Mouse (Mus musculus) intestine, postnatal 0 days (tissue): ENCODE measurements around the gene Sh3d19. TPM values are rescaled to one million over a fixed set of nuclear protein-coding genes. Genes with fewer than 3 reads are reported as not detected.
A peak's percentile ranks its signal among the peaks of the same experiment; 100 is the strongest.

Experiments
- ATAC-seq: fragments of 200-750 bp; cut with Nextera tagmentation; 2 replicates; pipeline ENCODE4 v1.8.0; 2017; ENCODE audit warnings: mild to moderate bottlenecking, moderate TSS enrichment, moderate library complexity
- H3K27ac ChIP-seq: fragments of 300-500 bp; sonication (generic); 2 replicates; pipeline ENCODE4 v1.5.1; 2014; ENCODE audit warnings: mild to moderate bottlenecking, low read depth, low read length, moderate library complexity
- H3K27me3 ChIP-seq: fragments of 300-500 bp; sonication (generic); replicated peaks from 2 replicates; pipeline ENCODE4 v1.6.1; 2014; ENCODE audit warnings: low read length, mixed read lengths; ENCODE audit not compliant: control insufficient read depth, insufficient read depth
- H3K36me3 ChIP-seq: fragments of 300-500 bp; sonication (generic); 2 replicates; pipeline ENCODE4 v1.6.1; 2014; ENCODE audit warnings: mild to moderate bottlenecking, moderate library complexity; ENCODE audit not compliant: control insufficient read depth, insufficient read depth
- H3K4me1 ChIP-seq: fragments of 300-500 bp; sonication (generic); replicated peaks from 2 replicates; pipeline ENCODE4 v1.6.1; 2014; ENCODE audit warnings: antibody characterized with exemption, low read length, mixed read lengths; ENCODE audit not compliant: control insufficient read depth, insufficient read depth
- H3K4me2 ChIP-seq: fragments of 300-500 bp; sonication (generic); replicated peaks from 2 replicates; pipeline ENCODE4 v1.6.1; 2014; ENCODE audit warnings: low read depth, mild to moderate bottlenecking, moderate library complexity
- H3K4me3 ChIP-seq: fragments of 300-500 bp; sonication (generic); 2 replicates; pipeline ENCODE4 v1.5.1; 2014; ENCODE audit warnings: low read depth, low read length
- H3K9ac ChIP-seq: fragments of 300-500 bp; sonication (generic); 2 replicates; pipeline ENCODE4 v1.6.1; 2014; ENCODE audit warnings: mild to moderate bottlenecking, low read depth, low read length
- H3K9me3 ChIP-seq: fragments of 300-500 bp; sonication (generic); 2 replicates; pipeline ENCODE4 v1.6.1; 2016; ENCODE audit warnings: mixed run types; ENCODE audit not compliant: control insufficient read depth
- CTCF ChIP-seq: sonication (generic); IDR thresholded peaks from 2 replicates; pipeline ENCODE4 v1.5.1; 2016; ENCODE audit warnings: low read depth, mild to moderate bottlenecking, control low read depth, antibody characterized with exemption, moderate library complexity
- WGBS: fragments of 180-500 bp; shearing (Covaris S2); extraction: QIAGEN DNeasy Blood & Tissue Kit; methylation state at CpG from one replicate; pipeline ENCODE4 v1.1.7; 2014; 5-methylcytosine and 5-hydroxymethylcytosine counted together
- polyA plus RNA-seq: library from polyadenylated mRNA; unstranded; fragments of >200 nt; fragmentation: Nextera tagmentation; extraction: Ambion mirVana; gene quantifications from 2 replicates; pipeline ENCODE4 v1.2.1, GENCODE M21; 2015

Sh3d19 gene
- polyA plus RNA-seq, 1 experiment from 2014 or later = 37.4 TPM

DNA sequence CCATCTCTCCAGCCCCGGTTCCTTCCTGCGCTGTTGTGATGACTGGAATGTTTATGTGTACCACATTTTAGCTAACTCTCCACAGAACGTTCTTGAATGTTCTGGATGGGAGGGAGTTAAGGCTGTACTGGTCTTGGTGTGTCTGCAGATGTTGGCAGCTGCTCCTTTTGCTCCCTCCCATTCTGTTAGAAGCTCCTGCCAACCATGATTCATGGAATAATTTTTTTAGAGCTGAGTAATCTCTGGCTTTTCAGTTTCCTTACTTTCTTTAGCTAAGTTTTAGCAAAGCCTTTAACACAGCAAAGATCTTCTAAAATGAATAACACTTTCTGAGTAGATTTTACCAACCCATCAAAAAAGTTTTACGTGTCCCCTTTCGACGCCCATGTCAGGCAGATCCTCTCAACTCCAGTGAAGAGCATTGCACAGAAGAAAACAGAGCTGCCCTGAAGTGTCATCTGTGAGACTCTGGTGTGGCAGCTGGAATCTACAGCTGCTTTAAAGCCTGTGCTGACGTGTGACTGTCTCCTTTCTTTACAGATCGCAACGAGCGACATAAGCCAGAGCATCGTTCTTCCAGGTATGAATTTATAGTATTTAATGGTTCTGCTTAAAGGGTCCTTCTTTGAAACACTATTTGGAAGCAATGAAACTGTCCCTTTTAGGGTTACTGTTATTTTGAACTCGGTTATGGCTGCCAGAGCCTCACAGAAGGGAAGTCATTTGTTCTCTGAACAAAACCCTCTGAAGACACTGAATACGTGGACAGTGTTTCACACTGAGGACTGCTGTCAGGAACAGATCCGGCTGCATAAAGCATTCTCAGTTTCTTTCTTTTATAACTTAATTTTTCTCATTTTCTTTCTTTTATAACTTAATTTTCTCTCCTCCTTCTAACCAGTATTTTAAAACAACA is 69.6 kb downstream of the Sh3d19 start:
- Histone ChIP-seq H3K4me2 (peak overlapping the region; percentile 32), H3K4me3 (peak overlapping the region; percentile 9)

DNA sequence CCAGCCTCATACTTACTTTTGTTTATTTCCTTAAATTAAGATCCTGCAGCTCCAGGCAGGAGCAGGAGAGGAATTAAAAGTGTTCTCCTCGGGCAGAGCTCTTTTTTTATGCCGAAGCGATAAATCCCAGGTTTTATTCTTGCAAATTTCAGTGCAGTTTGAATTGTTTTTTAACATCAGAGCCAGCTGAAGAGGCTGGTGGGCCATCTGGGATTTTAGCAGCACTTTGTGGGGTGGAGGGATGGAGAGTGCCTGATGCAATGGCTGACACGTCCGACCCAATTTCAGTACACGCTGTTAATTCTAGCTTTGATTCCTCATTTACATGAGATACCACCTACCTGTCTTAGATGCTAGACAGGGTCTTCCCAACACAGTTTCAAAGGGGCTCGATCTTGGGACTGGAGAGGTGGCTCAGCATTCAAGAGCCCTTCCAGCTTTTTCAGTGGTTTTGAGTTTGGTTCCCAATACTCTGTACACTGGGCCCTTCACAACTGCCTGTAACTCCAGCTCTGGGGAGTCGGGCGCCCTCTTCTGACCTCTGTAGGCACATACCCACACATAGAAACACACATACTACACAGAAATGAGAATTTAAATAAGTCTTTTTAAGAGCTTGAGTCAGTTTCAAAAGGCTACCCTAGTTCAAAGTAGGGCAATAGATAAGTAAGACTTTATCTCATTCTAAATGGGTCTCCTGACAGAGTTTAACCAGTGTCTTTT is 76.9 kb downstream of the Sh3d19 start:
- WGBS = 96% methylated on average over 9 of the region's 9 CpGs
- no peaks in the 10 kb centered on the region for H3K4me1 ChIP-seq
- no peak for ATAC-seq

More for the DNA sequence above, 69.6 kb downstream of the Sh3d19 start:
- no peaks in the 10 kb centered on the region for H3K9me3 ChIP-seq
- no peak overlapping the region for H3K9ac ChIP-seq
- H3K27me3 ChIP-seq = no peaks in the 10 kb centered on the region
- no peak for TF ChIP-seq CTCF
- H3K4me1 ChIP-seq = no peaks in the 10 kb centered on the region
- H3K36me3 ChIP-seq = peaks cover 17% of the 10 kb centered on the region
- no peak overlapping the region for H3K27ac ChIP-seq
- ATAC-seq = no peak
- WGBS = 52% methylated on average over 14 of the region's 14 CpGs

DNA sequence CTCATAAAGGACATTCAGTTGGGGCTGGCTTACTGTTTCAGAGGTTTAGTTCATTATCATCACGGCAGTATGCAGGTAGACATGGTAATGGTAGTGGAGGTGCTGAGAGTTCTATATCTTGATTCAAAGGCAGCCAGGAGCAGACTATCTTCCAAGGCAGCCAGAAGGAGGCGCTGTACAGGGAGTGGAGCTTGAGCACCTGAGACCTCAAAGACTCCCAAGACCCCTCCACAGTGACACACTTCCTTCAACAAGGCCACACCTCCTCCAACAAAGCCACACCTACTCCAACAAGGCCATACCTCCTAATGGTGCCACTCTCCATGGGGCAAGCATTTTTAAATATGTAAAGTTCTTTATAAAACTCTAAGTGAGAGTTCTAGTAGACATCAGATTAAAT is 78.1 kb downstream of the Sh3d19 start:
- Histone ChIP-seq H3K27me3 (no peaks in the 10 kb centered on the region), H3K4me3 (no peak overlapping the region), H3K27ac (no peak overlapping the region), H3K9ac (no peak overlapping the region), H3K4me1 (no peaks in the 10 kb centered on the region), H3K9me3 (no peaks in the 10 kb centered on the region), H3K4me2 (no peak overlapping the region), H3K36me3 (peaks cover 26% of the 10 kb centered on the region)
- TF ChIP-seq CTCF = no peak
- ATAC-seq = no peak
- WGBS = 82% methylated on average over 2 of the region's 2 CpGs

More for the DNA sequence above, 76.9 kb downstream of the Sh3d19 start:
- H3K27ac ChIP-seq = no peak overlapping the region
- no peaks in the 10 kb centered on the region for H3K9me3 ChIP-seq
- H3K9ac ChIP-seq = no peak overlapping the region
- H3K4me2 ChIP-seq = no peak overlapping the region
- H3K27me3 ChIP-seq = no peaks in the 10 kb centered on the region
- H3K4me3 ChIP-seq = no peak overlapping the region
- no peak for TF ChIP-seq CTCF
- H3K36me3 ChIP-seq = peaks cover 31% of the 10 kb centered on the region

DNA sequence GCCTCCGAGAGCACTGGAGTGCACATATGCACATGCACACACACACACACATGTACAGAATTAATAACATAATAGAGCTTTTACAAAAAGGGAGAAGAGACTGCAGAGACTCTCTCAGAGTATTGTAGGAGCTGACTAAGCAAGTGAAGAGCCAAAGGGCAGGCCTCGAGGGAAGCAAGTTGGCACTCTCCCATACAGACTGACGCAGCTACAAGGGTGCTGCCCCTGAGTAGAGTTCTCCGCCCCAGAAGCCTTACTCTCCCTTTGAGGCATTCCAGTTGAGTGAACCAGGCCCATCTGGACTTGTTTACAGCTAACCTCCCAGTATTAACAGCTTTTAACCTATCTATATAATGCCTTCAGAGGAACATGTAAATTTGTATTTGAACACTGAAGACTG is 85.8 kb downstream of the Sh3d19 start:
- WGBS = 52% methylated on average over 4 of the region's 4 CpGs
- no peak for TF ChIP-seq CTCF
- Histone ChIP-seq H3K36me3 (no peaks in the 10 kb centered on the region), H3K4me3 (no peak overlapping the region), H3K9ac (no peak overlapping the region), H3K9me3 (no peaks in the 10 kb centered on the region), H3K27ac (no peak overlapping the region), H3K4me2 (no peak overlapping the region), H3K27me3 (no peaks in the 10 kb centered on the region), H3K4me1 (0 out of 2 replicates have a peak, but pooled peaks cover 4% of the 10 kb centered on the region)
- peak; percentile 46 for ATAC-seq

DNA sequence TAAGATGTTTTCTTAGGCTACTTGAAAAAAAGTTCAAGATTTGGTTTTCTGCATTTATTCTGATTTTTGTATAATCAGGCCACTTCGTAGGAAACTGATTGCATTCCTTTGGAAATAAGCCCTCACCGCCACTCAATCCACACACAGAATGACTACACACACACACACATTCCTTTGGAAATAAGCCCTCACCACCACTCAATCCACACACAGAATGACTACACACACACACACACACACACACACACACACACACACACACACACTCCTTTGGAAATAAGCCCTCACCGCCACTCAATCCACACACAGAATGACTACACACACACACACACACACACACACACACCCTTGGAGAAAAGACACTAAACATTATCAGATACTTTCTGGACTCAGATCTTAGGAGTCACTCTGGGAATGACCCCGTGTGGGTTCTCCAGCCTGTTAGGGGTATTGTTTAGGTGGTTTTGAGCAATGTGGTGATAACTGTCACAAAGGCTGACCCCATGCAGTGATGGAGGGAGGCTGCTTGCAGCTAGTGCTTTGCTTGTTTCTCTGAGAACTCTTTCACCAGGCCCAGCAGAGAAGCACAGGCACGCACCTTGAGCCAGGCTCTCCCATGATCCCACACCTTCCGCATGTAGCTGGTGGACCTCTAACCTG is 86.7 kb downstream of the Sh3d19 start:
- H3K4me2 ChIP-seq = no peak overlapping the region
- TF ChIP-seq CTCF = no peak
- 0 out of 2 replicates have a peak, but pooled peaks cover 4% of the 10 kb centered on the region for H3K4me1 ChIP-seq
- H3K4me3 ChIP-seq = no peak overlapping the region
- no peaks in the 10 kb centered on the region for H3K9me3 ChIP-seq
- no peak overlapping the region for H3K27ac ChIP-seq
- no peak overlapping the region for H3K9ac ChIP-seq
- no peaks in the 10 kb centered on the region for H3K27me3 ChIP-seq
- ATAC-seq = no peak
- no peaks in the 10 kb centered on the region for H3K36me3 ChIP-seq
- 73% methylated on average over 6 of the region's 6 CpGs for WGBS
